Mouse (Mus musculus) testis, postnatal 14 days (tissue): Measurements from ENCODE around the gene Rab11b.
A peak's percentile ranks its signal among the peaks of the same experiment; 100 is the strongest.

Experiments
- DNase-seq: peaks from one replicate; pipeline ENCODE4 v3.0.0; 2021; ENCODE audit warnings: low spot score

Rab11b gene

GRCm38 (mm10) chr17:33760255-33761165 lies at the start of gene Rab11b:
TSS of gene Rab11b (minus strand) at chr17:33760530.
- DNase-seq: peak; percentile 100

GRCm38 (mm10) chr17:33808192-33808591 lies 47.9 kb upstream of the Rab11b start:
- no peak for DNase-seq

GRCm38 (mm10) chr17:33807181-33807888 lies 47.0 kb upstream of the Rab11b start:
- no peak for DNase-seq

GRCm38 (mm10) chr17:33804745-33805144 lies 44.4 kb upstream of the Rab11b start:
- DNase-seq: no peak

GRCm38 (mm10) chr17:33804205-33804604 lies 43.9 kb upstream of the Rab11b start:
- no peak for DNase-seq

GRCm38 (mm10) chr17:33802221-33802620 lies 41.9 kb upstream of the Rab11b start:
- no peak for DNase-seq

- no peak for DNase-seq
These were observed 38.9 kb upstream of the Rab11b start for GRCm38 (mm10) chr17:33799277-33799676.

- DNase-seq: no peak
These were observed 38.0 kb upstream of the Rab11b start for GRCm38 (mm10) chr17:33798306-33798705.

GRCm38 (mm10) chr17:33788732-33789131 lies 28.4 kb upstream of the Rab11b start:
- no peak for DNase-seq

GRCm38 (mm10) chr17:33786375-33786774 lies 26.0 kb upstream of the Rab11b start:
- DNase-seq: no peak

- DNase-seq: no peak
These were observed 24.6 kb upstream of the Rab11b start for GRCm38 (mm10) chr17:33784939-33785338.

- DNase-seq: peak; percentile 45
These were observed 23.1 kb upstream of the Rab11b start for GRCm38 (mm10) chr17:33783408-33783807.

GRCm38 (mm10) chr17:33782067-33782466 lies 21.7 kb upstream of the Rab11b start:
- DNase-seq: no peak

- peak; percentile 75 for DNase-seq
These were observed 21.0 kb upstream of the Rab11b start, which contains the start of gene Angptl4 for GRCm38 (mm10) chr17:33781124-33781977. TSS of gene Angptl4 (minus strand) at chr17:33781830.

GRCm38 (mm10) chr17:33780431-33780830 lies 20.1 kb upstream of the Rab11b start:
- peak; percentile 41 for DNase-seq

- DNase-seq: no peak
These were observed 19.6 kb upstream of the Rab11b start for GRCm38 (mm10) chr17:33779967-33780295.

GRCm38 (mm10) chr17:33779271-33779966 lies 19.1 kb upstream of the Rab11b start:
- DNase-seq: peak; percentile 85

GRCm38 (mm10) chr17:33775287-33775686 lies 15.0 kb upstream of the Rab11b start:
- no peak for DNase-seq

- no peak for DNase-seq
These were observed 14.3 kb upstream of the Rab11b start for GRCm38 (mm10) chr17:33774573-33775155.

GRCm38 (mm10) chr17:33773871-33774572 lies 13.7 kb upstream of the Rab11b start:
- DNase-seq: no peak

- DNase-seq: no peak
These were observed 13.1 kb upstream of the Rab11b start for GRCm38 (mm10) chr17:33773426-33773825.
